Mouse (Mus musculus) gonadal fat pad, adult 2 months (tissue): Measurements from ENCODE around the gene Parp9. TPM values are rescaled to one million over a fixed set of nuclear protein-coding genes. Genes with fewer than 3 reads are reported as not detected.
"Not testable (repeated sequence)": the region's sequence is repeated elsewhere in the genome, so short reads cannot be mapped to it uniquely, and the experiment has no call there.

ENCODE experiments used
- DNase-seq: peaks from one replicate; pipeline ENCODE4 v3.0.0-alpha.2; 2012; ENCODE audit warnings: low read depth
- polyA plus RNA-seq: library from polyadenylated mRNA; depleted of rRNA; stranded (reverse); fragments of >200 nt; gene quantifications from 2 replicates; pipeline ENCODE4 v1.2.3, GENCODE M21; 2012

The Parp9 gene
- polyA plus RNA-seq, 1 experiment: 10.4 TPM

DNA sequence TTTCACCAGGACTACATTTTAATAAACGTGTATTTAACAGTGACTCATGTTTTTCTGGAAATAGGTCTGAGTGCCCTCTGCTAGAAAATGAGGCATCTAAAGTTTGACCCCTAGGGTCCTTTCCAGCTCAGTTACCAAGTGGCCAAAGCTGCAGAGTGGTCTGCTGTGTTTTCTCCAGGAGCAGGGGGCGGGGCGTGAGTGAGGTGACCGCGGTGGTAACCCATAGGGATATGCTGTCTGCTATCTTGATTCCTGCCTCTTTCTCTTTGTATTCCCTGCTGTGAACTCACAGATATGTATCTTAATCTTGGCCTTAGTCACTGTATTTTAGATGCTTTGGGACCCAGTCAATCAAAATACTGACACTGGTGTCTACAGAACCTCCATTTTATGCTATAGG, 13.9 kb upstream of the Parp9 start:
- no peak for DNase-seq

DNA sequence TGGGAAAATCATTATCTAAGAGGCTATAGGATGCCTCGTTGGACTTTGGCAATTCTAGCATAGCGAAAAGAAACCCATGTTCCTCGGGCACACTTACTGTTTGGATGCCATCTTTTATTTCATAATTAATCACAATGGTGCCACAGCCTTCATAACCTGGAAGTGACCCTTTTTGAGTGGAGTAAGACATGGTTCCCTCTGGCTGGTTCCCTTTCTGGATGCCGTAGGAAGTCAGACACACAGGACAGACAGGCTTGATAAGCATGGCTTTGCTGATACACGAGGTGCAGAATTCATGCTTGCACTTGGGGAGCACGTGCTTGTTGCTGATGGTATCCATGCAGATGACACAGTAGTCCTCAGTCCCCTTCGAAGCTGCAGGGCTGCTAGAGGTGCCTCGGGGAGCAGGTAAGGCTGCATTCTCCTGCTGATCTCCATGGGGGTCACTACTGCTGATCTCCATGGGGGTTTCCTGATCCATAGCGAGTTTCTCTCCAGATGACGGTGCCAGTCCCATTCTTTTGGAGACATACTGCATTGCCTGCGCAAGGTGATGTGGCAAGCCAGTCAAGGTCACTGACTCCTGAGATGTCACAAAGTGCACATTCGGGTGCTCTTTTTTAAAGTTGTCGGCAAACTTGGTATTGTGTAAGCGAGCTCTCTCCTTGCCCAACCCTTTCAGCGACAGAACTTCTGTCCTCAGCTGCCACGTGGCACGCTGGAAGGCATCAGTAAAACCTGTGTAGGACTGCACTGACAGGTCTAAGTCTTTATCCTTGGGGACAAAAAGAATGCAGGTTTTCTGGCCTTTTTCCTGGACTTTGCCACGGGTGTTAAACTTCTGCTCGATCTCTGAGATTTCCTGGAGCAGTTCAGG, 5.9 kb upstream of the Parp9 start:
- no peak for DNase-seq

DNA sequence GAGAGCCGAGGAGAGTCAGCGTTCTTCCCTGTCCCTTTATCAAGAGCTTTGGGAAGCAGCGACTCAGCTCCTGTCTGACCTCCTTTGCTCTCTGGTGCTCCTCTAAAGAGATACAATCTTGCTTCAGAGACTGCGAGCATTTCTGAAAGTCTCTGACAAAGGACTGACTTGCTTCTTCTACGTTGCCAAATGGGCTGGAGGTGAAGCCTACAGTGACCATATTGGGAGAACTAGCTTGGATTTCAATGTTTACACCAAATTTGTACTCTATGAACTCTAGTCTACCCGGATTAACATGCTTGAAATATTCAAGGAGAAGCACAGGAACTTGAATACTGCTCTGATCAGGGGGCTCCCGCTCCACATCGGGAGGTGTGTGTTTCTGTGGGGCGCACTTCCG, 5.1 kb upstream of the Parp9 start:
- DNase-seq: no peak

DNA sequence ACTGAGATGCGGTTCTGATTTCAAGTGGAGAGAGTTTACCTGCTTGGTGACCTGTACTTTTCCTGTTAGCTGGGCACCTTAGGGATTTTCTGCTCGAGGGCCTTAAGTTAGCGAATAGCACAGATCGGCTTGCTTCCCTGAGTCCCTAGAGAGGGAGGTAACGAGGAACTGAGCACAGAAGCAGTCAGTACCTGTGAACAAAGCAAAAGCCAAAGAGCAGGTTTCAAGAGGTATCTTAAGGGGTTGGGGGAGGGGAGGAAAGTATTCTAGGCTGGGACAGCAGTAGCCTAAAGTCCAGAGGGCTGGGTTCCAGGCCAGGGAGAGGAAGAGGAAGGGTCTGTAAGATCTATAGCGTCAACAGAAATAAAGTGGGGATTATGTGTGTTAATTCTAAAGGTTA, 991 bp downstream of the Parp9 start:
- no peak for DNase-seq

DNA sequence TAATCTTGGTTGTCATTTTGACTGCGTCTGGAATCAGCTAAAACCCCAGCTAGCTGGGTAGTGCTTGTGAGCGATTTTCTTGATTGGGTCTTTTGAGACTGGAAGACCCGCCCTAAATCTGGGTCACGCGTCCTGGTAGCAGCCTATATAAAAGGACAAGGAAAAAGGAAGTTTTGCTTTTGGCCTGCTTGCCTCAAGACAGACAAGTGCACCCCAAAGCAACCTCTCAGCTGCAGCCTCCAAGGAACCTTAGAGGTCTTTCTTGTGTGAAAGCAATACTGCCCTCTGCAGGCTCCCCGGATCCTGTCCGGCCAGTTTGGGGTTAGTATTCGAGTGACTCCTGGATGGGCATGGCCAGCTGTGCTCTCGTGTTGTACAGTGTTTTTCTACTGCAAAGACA, 1.4 kb downstream of the Parp9 start:
- no peak for DNase-seq

DNA sequence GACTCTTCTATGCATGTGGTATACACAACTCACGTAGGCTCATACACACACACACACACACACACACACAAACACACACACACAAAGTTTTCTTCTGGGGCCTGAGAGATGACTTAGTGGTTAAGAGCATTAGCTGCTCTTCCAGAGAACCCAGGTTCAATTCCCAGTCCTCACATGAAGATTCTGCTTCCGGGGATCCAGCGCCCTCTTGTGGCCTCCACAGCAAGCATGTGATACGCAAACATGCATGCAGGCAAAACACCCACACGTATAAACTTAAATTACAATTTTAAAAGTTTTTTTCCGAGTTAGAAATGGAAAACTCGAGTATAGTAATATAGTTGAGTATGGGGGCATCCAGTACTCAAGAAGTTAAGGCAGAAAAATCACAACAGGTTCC, 3.1 kb downstream of the Parp9 start:
- DNase-seq: no peak

DNA sequence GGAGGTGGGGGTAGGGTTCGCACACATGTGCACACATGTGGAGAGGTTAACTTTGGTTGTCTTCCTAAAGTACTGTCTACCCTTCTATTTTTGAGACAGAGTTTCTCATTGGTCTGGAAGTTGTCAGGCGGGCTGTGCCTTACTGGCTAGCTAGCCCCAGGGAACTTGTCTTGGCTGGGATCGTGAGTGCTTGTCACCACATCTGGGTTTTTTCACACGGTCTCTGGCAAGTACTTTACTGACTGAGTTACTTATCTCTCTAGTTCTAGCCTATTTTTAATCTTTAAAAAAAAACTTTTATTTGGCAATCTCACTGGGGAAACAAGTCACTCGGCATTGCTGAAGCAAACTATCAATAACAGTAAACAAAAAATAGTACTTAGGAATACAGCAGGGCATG, 11.0 kb downstream of the Parp9 start:
- DNase-seq: no peak

DNA sequence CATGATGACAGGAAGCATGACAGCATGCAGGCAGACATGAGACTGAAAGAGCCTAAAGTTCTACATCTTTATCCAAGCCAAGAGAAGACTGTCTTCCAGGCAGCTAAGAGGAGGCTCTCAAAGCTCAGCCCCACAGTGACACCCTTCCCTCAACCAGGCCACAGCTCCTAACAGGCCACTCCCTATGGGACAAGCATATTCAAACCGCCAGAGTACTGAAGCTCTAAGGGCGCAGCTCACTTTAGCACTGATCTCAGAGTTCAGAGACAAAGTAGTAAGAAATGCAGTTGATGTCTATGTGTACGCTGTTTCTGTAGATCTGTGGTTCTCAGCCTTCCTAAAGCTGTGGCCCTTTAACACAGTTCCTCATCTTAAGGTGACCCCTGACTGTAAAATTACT, 12.9 kb downstream of the Parp9 start:
- DNase-seq: no peak

DNA sequence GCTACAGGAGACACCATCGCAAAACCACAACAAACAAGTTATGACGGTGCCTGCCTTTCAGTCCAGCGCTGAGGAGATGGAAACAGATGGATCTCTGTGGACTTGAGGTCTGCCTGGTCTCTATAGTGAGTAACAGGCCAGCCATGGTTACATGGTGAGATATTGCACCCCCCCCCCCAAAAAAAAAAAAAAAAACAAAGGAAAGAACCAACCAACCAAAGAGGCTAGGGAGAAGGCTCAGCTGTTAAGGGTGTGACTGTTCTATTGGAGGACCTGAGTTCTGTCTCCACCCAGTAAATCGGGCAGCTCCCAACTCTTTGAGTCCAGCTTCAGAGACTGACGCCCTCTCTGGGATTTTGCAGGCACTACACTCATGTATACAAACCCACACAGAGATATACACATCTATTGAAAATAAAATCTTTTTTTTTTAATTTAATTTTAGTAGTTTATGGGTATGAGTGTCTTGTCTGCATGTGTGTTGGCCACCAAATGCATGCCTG, 14.4 kb downstream of the Parp9 start:
- no peak for DNase-seq

DNA sequence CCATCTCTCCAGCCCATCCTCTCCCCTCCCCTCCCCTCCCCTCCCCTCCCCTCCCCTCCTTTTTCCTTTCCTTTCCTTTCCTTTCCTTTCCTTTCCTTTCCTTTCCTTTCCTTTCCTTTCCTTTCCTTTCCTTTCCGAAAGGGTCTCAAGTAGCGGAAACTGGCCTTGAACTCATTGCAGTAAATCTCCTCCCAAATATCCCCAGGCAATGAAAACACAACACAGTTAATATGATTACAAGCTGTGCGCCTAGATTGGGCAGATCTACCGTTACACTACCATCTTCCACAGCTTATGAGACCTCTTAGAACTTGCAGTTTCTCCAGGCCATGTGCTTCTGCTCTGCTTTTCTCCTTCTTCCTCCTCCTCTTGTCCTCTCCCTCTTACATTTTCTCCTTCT, 27.7 kb downstream of the Parp9 start:
- DNase-seq: not testable (repeated sequence)

DNA sequence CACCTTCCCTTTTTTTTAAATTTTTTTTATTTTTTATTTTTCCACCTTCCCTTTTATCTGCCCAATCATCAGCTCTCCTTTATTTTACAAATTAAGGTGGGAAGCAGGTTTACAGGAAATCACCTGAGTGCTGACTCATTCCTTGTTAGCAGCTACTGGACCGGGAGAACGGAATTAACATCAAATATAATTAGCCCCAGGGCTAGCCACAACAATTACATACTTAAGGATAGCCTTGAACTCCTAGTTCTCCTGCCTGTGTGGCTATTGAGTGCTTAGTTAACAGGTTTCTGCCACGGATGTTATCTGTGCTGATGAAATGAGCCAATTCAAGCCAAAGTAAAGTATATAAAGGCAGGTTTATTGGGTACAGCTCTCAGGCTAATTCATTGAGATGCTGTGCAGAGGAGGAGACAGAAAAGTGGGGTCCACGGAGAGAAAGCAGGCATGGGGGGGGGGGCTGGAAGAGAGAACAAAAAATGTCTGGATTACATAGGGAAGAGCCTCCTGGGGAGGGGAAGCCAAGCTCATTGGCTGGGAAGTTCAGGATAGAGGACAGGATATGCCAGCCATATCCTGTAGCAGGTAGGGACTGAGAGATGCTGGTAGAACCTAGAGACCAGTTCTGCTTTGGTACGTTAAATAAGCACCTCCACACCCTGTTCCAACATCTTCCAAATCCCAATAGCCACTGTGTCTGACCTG, 28.3 kb downstream of the Parp9 start:
- no peak for DNase-seq

DNA sequence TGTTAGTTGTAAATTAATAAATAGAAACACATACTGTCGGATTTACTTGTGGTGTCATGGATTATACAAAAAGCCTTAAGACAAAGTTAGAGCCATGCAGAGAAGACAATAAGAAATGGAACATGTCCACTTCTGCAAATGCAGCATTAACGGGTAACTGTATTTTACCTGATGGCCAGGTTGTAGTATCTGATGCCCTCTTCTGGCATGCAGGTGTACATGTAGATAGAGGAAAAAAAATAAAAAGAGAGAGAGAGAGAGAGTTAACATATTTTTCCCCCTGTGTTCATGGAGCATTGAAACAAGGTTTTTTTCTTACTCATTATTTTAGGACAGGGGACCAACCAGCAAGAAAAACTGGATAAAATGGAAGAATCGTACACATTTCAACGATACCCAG, 29.0 kb downstream of the Parp9 start:
- no peak for DNase-seq

DNA sequence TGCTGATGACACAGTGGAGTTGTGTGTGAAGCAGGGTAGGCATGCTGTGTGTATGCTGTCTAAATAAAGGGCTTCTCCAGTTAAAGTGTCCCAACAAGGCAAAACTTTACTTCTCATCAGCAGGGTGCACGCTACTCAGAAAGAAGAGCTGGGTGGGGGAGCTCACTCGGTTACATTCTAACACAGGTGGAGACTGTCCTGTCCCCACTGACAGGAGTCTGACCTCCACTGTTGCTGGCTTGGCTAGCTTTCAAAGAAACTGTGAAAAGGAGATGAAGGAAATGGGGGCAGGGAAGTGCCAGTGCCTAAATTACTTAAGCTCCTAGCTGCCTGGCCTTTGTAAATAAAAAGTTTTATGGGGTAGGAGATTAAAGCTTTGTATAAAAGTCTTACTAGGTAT, 29.9 kb downstream of the Parp9 start:
- DNase-seq: no peak

DNA sequence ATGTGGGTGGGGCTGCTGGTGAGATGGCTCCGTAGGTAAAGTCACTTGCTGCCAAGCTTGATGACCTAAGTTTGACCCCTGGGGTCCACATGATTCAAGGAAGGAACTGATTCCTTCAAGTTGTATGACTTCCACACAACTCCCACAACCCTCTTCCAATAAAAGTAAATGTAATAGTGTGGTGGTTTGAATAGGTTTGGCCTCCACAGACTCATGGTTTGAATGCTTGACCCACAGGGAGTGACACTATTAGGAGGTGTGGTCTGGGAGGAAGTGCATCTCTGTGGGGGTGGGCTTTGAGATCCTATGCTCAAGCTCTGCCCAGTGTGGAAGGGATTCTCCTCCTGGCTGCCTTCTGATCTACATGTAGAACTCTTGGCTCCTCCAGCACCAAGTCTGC, 35.8 kb downstream of the Parp9 start:
- DNase-seq: no peak

DNA sequence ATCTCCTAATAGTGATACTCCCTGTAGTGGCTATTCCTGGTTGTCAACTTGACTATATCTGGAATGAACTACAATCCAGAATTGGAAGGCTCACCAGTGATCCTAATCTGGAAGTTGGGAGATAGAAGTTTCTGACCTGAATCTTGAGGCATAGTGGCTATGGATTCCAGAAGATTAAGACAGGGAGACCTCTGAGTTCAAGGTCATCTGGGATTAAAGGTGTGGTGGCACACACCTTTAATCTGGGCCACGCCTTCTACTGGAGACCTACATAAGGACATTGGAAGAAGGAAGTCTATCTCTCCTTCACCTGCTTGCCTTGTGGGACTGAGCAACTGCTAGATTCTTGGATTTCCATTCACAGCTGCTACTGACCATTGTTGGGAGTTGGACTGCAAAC, 40.2 kb downstream of the Parp9 start, which contains the start of gene Kpna1:
TSS of gene Kpna1 (plus strand) at position 301 of the 400 bp plus-strand sequence.
- not testable (repeated sequence) for DNase-seq

DNA sequence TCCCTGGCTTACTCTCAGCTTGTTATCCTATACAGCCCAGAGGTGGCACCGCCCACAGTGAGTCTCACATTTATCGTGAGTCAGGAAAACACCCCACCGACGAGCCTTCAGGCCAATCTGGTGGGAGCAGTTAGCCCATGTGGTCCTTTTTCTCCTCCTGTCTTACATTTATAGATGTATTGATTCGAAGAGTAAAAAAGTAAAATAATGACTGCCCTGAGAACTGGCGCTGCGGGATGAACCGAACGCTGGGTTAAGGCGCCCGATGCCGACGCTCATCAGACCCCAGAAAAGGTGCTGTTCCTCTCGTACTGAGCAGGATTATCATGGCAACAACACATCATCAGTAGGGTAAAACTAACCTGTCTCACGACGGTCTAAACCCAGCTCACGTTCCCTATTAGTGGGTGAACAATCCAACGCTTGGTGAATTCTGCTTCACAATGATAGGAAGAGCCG, 43.1 kb downstream of the Parp9 start:
- DNase-seq: peak; percentile 98

DNA sequence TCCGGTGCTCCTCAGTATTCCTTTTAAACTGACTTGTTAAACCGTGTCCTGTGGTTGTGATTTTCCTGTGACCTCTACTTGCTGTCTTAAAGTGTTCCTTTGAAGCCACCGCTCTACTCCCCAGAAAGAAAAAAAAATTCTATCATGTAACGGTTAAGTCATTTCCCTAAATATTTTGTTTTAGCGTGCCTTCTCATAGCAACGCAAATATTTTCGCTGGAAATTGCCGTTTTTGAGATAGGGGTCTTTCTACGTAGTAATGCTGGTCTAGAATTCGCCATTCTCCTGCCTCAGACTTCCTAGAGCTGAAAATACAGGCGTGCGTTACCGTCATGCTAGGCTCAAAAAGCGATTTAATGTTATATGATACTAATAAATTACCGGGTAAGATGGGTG, 44.2 kb downstream of the Parp9 start:
- DNase-seq: no peak

DNA sequence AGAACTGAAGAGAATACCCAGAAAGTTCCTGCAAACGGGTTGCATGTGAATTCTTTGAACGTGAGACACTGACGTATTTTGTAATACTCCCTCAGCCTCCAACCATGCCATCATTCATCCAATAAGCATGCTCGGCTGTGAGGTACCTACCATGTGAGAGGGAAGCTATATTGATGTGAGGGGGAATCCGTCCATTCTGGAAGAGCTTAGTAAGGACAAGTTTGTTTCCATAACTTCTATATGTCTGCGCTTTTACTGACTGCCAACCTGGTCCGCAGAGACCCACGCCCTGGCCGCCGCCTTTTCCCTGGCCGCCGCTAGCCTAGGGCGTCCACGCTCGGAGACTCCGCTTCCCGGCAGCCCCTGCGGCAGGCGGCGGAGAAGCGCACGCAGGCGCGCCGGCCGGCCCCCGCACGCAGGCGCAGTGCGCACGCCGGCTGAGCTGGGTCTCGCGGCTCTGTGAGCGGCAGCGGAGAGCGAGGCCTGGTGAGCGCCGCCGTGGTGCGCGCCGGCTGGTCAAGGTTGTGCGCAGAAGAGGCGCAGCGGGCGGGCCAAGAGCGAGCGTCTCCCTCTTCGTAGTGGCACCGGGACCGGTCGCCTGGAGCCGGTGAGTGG, 44.7 kb downstream of the Parp9 start:
- peak; percentile 46 for DNase-seq

DNA sequence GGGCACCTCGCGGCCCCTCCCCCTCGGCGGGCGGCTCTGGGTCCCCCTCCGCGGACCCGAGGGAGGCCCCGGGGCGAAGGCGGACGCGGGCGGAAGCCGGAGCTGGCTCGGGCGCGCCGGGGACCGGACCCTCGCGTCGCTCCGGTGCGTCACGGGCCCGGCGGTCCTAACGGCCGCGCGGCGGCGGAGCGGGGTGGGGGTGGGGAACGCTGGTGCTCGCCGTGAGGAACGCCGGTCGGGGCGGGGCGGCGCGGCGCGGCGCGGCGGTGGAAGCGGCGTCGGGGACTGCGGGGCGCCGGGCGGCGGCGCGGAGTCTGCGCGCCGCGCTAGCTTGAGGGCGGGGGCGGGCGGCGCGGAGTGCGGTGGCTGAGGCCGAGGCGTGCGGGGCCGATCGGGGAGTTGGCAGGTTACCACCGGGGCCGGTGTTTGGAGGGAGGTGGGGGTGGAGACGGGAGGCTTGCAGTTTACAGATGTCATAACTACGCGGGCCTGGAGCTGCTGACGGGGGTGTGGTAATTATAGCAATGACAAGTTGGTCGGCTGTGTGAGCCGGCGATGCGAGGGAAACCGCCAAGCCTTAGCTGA, 45.3 kb downstream of the Parp9 start:
- no peak for DNase-seq

DNA sequence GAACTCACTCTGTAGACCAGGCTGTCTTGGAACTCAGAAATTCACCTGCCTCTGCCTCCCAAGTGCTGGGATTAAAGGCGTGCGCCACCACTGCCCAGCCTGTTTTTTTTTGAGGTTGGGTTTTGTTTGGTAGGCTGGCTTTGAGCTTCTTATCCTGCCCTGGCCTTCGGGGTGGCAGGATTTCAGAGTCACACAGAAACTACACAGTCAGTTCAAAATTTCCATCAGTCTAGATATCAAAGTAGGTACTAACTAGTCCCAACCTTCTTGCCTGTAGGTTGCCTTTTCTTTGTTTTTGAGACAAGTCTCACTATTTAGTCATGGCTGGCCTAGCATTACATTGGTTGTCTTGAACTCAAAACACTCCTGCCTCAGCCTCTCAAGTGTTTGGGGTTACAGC, 46.2 kb downstream of the Parp9 start:
- DNase-seq: no peak

DNA sequence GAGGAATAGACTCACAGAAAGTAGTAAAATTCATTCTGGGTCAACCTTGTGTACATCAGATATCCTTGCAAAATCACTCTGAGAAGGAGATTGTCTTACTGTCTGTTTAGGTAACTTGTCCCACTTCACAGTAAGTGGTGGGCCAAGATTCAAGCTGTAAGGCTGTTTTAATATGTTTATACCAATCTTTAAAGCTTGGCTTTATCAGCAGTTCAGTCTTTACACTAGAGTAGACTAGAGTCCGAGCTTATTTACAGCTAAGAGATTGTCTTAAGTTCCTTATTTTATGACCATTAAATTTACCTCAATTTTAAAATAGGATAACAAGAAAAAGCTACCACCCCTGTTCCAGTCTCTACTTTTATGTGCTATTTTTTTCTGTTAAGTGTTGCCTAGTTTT, 49.7 kb downstream of the Parp9 start:
- DNase-seq: no peak

DNA sequence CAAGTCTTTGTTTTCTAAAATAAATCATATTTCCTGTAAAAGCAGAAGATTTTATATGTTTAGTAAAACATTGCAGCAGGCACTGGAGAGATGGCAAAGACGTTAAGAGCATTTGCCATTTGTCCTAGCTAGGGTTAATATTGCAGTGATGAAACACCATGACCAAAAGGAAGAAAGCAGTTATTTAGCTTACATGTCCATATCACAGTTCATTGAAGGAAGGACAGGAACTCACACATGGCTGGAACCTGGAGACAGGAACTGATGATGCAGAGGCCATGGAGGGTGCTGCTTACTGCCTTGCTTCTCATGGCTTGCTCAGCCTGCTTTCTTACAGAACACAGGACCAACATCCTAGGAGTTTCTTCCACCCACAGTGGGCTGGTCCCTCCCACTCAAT, 54.1 kb downstream of the Parp9 start:
- no peak for DNase-seq
